Mouse (Mus musculus) ovary, postnatal 14 days (tissue): ENCODE results near the gene Myo7a.

ENCODE experiments used
- DNase-seq: peaks from one replicate; pipeline ENCODE4 v3.0.0; 2022; ENCODE audit warnings: low spot score

The Myo7a gene

DNA sequence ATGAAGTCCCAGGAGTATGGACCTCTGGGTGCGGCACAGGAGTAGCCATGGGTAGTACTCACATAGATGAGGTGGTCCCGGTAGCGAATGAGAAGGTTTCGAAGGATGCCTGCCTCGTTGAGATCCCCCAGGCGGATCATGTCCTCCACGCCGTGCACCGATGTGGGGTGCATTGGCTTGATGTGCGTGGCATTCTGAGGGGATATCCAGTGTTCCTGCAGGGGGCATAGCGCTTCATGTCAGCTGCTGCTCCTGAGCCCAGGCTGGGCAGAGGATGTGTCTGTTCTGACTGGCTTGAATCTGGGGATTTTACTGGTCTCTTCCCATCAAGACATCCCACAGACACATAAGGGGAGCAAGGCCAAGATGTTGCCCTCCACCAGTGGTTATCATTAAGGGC, 16.8 kb downstream of the Myo7a start:
- DNase-seq = no peak

DNA sequence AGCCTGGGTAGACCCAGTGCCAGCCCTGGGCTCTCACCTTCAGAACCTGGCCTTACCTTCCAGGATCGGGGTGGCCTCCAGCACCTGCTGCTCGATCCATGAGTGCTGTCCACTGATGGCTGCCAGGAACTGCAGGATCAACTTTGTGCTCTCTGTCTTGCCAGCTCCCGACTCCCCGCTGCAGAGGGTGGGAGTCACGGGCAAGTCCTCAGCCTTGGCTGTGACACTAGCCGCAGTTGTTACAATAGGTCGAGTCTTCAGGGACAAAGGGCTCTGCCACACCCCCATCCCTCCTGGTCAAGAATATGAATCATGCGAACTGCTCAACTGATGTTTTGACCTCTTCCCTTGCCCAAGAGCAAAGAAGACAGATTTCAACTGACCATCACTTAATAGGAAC, 21.8 kb downstream of the Myo7a start:
- no peak for DNase-seq

DNA sequence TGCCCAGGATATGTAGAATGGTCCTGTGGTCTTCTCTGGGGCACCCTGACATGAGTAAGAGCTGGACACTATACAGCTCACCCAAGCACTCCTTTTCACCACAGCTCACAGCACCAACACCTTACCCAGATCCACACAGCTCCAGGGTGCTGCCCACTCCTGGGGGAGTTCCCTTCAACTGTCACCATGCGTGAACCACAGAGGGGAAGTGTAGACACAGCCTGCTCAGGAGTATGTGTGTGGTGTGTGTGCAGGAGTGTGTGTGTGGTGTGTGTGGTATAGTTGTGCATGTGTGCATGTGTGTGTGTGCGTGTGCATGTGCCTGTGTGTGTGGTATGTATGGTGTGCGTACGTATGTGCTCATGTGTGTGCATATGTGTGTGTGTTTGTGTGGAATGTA, 23.5 kb downstream of the Myo7a start:
- no peak for DNase-seq

- no peak for DNase-seq
These were observed 33.0 kb downstream of the Myo7a start for GRCm38 (mm10) chr7:98086346-98086745.

DNA sequence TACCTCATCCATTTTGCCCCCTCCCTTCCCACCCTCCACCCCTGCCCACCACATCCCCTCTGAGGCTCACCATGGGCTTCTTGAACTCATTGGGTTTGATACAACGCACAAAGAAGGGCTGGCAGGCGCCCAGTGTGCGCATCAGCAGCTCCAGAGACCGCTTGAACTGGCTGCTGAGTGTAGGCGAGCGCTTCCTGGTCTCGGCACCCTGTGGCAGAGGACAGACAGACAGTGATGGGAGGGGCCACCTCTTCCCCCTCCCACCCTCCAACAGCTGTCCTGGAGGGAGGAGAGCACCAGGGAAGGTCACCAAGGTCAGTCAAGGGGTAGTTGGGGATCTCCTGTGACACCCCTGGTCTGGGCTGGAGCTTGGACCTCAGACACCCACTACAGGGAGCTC, 34.0 kb downstream of the Myo7a start:
- no peak for DNase-seq

DNA sequence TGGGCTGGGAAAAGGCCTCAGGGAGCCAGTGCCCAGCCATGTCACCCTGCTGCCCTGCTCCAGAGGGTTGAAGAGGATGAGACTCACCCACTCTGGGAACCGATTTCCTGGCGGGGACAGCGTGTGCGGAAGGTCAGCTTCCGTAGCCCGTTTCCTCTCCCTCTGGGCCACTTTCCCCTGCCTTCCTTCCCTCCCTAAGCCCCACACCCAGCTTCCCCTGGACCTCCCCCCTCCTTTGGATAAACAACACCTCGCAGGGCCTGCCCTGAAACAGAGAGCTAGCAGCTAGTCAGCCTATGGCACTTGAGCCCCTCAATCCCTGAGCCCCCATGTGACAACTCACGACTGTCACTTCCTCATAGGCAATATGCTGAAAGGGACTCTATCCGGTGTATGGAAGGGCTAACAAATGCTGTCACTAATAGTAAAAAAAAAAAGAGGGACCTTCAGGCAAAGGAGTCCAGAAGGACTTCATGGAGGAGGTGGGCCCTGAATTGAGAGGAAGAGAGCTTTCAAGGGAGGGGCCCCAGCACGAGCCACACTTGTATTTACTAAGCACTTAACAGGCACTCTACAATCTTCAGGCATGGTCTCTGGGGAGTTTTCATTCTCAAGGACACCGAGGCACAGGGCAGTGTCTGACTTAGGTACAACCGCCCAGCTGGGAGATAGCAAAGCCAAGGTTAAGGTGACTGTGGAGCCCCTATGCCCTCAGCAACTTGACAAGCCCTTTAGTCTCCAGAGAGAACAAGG, 34.6 kb downstream of the Myo7a start:
- no peak for DNase-seq

DNA sequence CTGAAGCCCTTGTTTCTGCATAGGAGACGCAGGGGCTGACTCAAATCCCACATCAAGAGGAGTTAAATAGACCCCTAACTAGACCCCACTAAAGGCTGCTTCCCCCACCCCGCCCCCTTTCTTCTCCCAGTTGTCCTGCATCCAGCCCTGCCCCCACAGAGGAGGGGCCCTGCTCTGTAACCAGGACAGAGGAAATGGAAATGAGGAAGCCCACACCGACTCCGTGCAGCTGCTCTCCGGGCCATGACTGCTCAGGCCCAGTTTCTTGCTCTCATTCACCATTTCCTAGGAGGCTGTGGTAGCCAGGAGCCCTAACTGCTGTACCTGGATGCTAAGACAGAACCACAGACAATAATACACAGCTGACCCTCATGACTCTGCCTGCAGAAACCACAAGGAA, 36.9 kb downstream of the Myo7a start:
- no peak for DNase-seq

DNA sequence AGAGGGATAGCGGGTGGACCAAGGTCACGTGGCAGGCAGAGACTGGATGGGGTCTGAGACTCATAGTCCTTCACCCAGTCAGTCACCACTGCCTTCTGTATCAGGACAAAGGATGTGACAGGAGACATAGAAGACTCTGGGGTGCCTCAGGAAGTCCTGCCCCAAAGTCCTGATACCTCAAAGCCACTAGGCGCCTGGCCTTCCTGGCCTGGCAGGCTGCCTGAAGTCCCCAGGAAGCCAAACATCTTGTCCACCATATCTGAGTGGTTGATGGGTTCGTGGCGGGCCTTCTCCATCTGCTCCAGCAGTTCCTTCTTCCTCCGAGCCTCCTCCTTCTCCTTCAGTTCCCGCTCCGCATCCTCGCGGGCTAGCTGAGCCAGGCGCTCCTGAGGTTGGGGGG, 41.9 kb downstream of the Myo7a start:
- DNase-seq = no peak

- peak; percentile 86 for DNase-seq
These were observed 47.7 kb downstream of the Myo7a start for GRCm38 (mm10) chr7:98071620-98072019.

DNA sequence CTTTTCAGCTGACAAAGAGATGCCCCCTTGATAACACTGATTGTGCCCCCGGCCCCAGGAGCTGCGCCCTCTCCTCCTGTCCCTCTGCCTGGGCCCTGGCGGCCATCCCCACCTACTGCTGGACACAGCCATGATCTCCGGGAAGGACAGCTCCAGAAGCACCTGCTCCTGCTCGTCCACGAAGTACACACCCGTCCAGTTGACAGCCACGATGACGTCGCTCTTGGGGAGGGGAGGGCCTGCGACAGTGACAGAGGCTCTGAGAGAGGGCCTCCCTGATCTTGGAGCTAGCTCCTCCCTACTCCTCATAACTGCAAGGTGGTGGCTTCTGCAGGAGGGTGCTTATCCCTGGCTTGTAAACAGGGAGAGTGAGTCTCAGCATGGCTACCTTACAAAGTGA, 53.1 kb downstream of the Myo7a start:
- DNase-seq = no peak

GRCm38 (mm10) chr7:98054942-98055341, 64.4 kb downstream of the Myo7a start:
- no peak for DNase-seq

DNA sequence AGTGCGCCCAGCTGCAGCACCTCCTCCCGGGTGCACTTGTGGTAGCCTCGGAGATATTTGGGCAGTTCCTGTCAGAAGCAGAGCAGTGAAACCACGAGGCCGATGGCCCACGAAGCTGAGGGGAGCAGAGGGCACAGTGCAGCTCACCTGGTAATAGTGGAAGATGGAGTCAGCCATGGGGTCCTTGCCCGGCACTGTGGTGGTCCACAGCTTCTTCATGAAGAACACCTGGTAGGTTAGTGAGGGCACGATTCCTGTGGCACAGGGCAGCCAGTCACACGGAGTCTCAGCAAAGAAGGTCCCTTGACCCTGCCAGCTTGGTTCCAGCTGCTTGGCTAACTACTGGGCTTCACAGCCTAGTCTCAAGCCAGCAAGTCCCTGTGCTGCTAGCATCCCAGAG, 64.9 kb downstream of the Myo7a start:
- DNase-seq = no peak

GRCm38 (mm10) chr7:98051980-98052379, 67.3 kb downstream of the Myo7a start:
- peak; percentile 33 for DNase-seq

DNA sequence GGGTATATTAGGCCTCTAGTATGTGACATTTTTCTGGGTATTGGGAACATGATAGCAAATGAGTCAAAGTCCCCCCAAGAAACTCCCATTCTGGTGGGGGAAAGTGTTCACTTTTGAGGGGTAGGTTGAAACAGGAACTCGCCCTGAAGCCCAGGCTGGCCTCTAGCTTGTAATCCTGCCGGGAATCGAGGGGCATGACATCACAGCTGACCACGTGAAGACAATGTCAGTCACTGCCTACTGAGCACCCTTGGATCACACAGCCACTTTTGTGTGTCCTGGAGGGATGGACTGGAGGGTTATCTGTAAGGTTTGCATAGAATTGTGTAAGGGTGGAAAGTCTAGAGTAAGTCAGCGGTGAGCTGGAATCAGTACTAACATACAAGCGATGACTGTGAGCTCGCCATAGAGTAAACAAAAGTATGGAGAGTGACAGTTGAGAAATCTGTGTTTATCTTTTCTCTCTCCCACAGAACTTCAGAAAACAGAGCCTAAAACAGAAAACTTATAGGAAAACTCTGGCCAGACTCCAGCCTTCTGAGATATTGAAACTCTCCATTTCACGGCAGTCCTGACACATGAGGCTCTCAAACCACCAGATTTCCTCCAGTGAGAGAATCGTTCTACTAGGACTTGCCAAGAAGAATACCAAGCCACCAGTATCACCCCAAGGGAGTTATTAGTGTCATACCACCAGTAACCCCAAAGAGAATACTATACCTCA, 71.1 kb downstream of the Myo7a start:
- DNase-seq = no peak

GRCm38 (mm10) chr7:98002617-98003016, 116.7 kb downstream of the Myo7a start:
- DNase-seq = no peak
